19 mouse cellular contexts compared by ENCODE assay signal in genomic region chr12:68836023-68836422, GRCm38 (mm10).
"Had no signal": no experiment of that assay in that cellular context is flagged by ENCODE, and none has a peak within 500 bp of the region (broad histone marks: within the 10 kb centered on the region; RNA-seq: fewer than 3 reads in every experiment).

No protein-coding gene starts in this region.

- H3K4me1 ChIP-seq: kidney, embryonic 15.5 days; liver, embryonic 13.5 days; midbrain, embryonic 12.5 days; midbrain, embryonic 15.5 days; neural tube, embryonic 12.5 days; neural tube, embryonic 15.5 days had no signal

- H3K4me3 ChIP-seq: kidney, embryonic 15.5 days; left cerebral cortex, adult 2 months; liver, embryonic 13.5 days; midbrain, embryonic 12.5 days; midbrain, embryonic 15.5 days; neural tube, embryonic 12.5 days; neural tube, embryonic 15.5 days had no signal

- H3K27me3 ChIP-seq: kidney, embryonic 15.5 days; liver, embryonic 13.5 days; midbrain, embryonic 12.5 days; midbrain, embryonic 15.5 days; neural tube, embryonic 12.5 days; neural tube, embryonic 15.5 days had no signal

- H3K9ac ChIP-seq: kidney, embryonic 15.5 days; liver, embryonic 13.5 days; midbrain, embryonic 12.5 days; midbrain, embryonic 15.5 days; neural tube, embryonic 12.5 days; neural tube, embryonic 15.5 days had no signal

- H3K4me2 ChIP-seq: kidney, embryonic 15.5 days; liver, embryonic 13.5 days; midbrain, embryonic 12.5 days; midbrain, embryonic 15.5 days; neural tube, embryonic 12.5 days; neural tube, embryonic 15.5 days had no signal

- H3K9me3 ChIP-seq: kidney, embryonic 15.5 days; liver, embryonic 13.5 days; midbrain, embryonic 12.5 days; midbrain, embryonic 15.5 days; neural tube, embryonic 12.5 days; neural tube, embryonic 15.5 days had no signal

- ATAC-seq: midbrain, embryonic 15.5 days had no signal

- DNase-seq: kidney, adult 8-10 months; kidney, postnatal 10 days; kidney, postnatal 36 days; layer of hippocampus, postnatal 36 days; liver, embryonic 13.5 days; lung, adult 2 months; lung, postnatal 36 days; right cerebral cortex, adult 18-20 months; right cerebral cortex, postnatal 14 days; right cerebral cortex, postnatal 4 days; thymus, postnatal 14 days; thymus, postnatal 4 days had no signal

- H3K36me3 ChIP-seq: kidney, embryonic 15.5 days; liver, embryonic 13.5 days; midbrain, embryonic 12.5 days; midbrain, embryonic 15.5 days; neural tube, embryonic 12.5 days; neural tube, embryonic 15.5 days had no signal

- H3K27ac ChIP-seq: kidney, embryonic 15.5 days; left cerebral cortex, adult 2 months; liver, embryonic 13.5 days; midbrain, embryonic 12.5 days; midbrain, embryonic 15.5 days; neural tube, embryonic 12.5 days; stomach, postnatal 0 days had no signal
